Mouse (Mus musculus): ENCODE data around the gene Zc3hav1. TPM values are rescaled to one million over a fixed set of nuclear protein-coding genes. Genes with fewer than 3 reads are reported as not detected.

Zc3hav1 gene
- polyA plus RNA-seq, 1 experiment from 2014 or later: 6.3 TPM

DNA sequence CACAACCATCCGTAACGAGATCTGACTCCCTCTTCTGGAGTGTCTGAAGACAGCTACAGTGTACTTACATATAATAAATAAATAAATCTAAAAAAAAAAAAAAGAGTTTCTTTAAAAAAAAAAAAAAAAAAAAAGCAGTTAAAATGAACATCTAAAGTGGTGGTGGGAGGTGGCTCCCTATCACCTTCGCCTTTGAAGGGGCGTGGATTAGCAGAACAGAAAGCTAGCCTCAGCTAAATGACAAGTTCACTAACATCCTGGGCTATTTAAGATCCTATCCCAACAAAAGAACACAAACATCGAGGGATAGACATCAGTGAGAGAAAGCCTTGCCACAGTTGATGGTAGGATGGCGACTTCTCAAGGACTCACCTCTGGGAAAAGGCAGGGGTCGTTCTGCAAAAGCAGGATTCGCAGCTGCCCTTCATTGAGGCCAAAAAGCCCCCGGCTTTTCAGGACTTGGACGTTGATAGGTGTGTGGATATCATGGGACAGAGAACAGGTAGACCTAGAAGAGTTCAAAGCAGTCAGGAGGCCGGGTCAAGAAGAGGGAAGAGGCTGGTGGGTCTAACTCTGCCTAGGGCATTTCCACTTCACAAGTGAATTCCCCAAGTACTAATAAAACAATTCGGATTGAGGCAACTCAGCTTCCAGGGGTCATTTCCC is 56.7 kb downstream of the Zc3hav1 start:
- Histone ChIP-seq H3K9ac (replicated peaks; ENCODE audit: low read depth, low read length) (peak overlapping the region; percentile 95), H3K4me1 (ENCODE audit: control insufficient read depth, insufficient read depth, low read length) (0 out of 2 replicates have a peak, but pooled peaks cover 6% of the 10 kb centered on the region), H3K9me3 (ENCODE audit: control insufficient read depth, low read depth, low read length) (no peaks in the 10 kb centered on the region), H3K27me3 (ENCODE audit: control insufficient read depth, insufficient read depth, low read length) (no peaks in the 10 kb centered on the region), H3K4me2 (replicated peaks; ENCODE audit: low read depth, low read length) (peak overlapping the region; percentile 45), H3K36me3 (ENCODE audit: control insufficient read depth, insufficient read depth, low read length) (peaks cover 32% of the 10 kb centered on the region), H3K4me3 (ENCODE audit: low read depth, low read length) (peak overlapping the region; percentile 75), H3K27ac (ENCODE audit: low read length) (peak overlapping the region; percentile 97; the same call in 1 of the 2 replicates)
- 34% methylated on average over 12 of the region's 12 CpGs for WGBS
- ATAC-seq (ENCODE audit: insufficient number of reproducible peaks, insufficient read depth, low FRiP score, low read depth): no peak

DNA sequence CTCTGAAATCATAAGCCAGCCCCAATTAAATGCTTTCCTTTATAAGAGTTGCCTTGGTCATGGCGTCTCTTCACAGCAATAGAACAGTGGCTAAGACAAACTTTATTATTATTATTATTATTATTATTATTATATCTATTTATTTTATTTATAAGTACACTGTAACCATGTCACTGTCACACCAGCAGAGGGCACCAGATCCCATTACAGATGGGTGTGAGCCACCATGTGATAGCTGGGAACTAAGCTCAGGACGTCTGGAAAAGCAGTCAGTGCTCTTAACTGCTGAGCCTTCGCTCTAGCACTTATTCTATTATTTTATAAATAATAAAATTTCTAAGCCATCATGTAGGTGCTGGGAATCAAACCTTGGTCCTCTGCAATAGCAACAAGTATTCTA is 60.7 kb downstream of the Zc3hav1 start:
- Histone ChIP-seq H3K4me1 (ENCODE audit: control insufficient read depth, insufficient read depth, low read length) (0 out of 2 replicates have a peak, but pooled peaks cover 6% of the 10 kb centered on the region), H3K4me3 (ENCODE audit: low read depth, low read length) (no peak overlapping the region), H3K36me3 (ENCODE audit: control insufficient read depth, insufficient read depth, low read length) (peaks cover 63% of the 10 kb centered on the region), H3K9ac (replicated peaks; ENCODE audit: low read depth, low read length) (no peak overlapping the region), H3K4me2 (replicated peaks; ENCODE audit: low read depth, low read length) (no peak overlapping the region), H3K27me3 (ENCODE audit: control insufficient read depth, insufficient read depth, low read length) (no peaks in the 10 kb centered on the region), H3K27ac (ENCODE audit: low read length) (no peak overlapping the region), H3K9me3 (ENCODE audit: control insufficient read depth, low read depth, low read length) (no peaks in the 10 kb centered on the region)
- WGBS: 71% methylated on average over 3 of the region's 3 CpGs
- no peak for ATAC-seq (ENCODE audit: insufficient number of reproducible peaks, insufficient read depth, low FRiP score, low read depth)

GRCm38 (mm10) chr6:38292871-38293646 is 61.3 kb downstream of the Zc3hav1 start:
- WGBS: 64% methylated on average over 11 of the region's 11 CpGs
- Histone ChIP-seq H3K9ac (replicated peaks; ENCODE audit: low read depth, low read length) (no peak overlapping the region), H3K9me3 (ENCODE audit: control insufficient read depth, low read depth, low read length) (no peaks in the 10 kb centered on the region), H3K4me3 (ENCODE audit: low read depth, low read length) (no peak overlapping the region), H3K27ac (ENCODE audit: low read length) (no peak overlapping the region), H3K4me2 (replicated peaks; ENCODE audit: low read depth, low read length) (no peak overlapping the region), H3K27me3 (ENCODE audit: control insufficient read depth, insufficient read depth, low read length) (no peaks in the 10 kb centered on the region), H3K4me1 (ENCODE audit: control insufficient read depth, insufficient read depth, low read length) (0 out of 2 replicates have a peak, but pooled peaks cover 6% of the 10 kb centered on the region), H3K36me3 (ENCODE audit: control insufficient read depth, insufficient read depth, low read length) (peaks cover 67% of the 10 kb centered on the region)
- no peak for ATAC-seq (ENCODE audit: insufficient number of reproducible peaks, insufficient read depth, low FRiP score, low read depth)

GRCm38 (mm10) chr6:38284422-38284821 is 70.0 kb downstream of the Zc3hav1 start:
- ATAC-seq (ENCODE audit: insufficient number of reproducible peaks, insufficient read depth, low FRiP score, low read depth): no peak
- H3K4me2 ChIP-seq (replicated peaks; ENCODE audit: low read depth, low read length): no peak overlapping the region
- H3K9ac ChIP-seq (replicated peaks; ENCODE audit: low read depth, low read length): no peak overlapping the region
- no peak overlapping the region for H3K27ac ChIP-seq (ENCODE audit: low read length)
- no peaks in the 10 kb centered on the region for H3K27me3 ChIP-seq (ENCODE audit: control insufficient read depth, insufficient read depth, low read length)
- WGBS: 96% methylated on average over 19 of the region's 19 CpGs
- H3K36me3 ChIP-seq (ENCODE audit: control insufficient read depth, insufficient read depth, low read length): peaks cover 29% of the 10 kb centered on the region
- no peaks in the 10 kb centered on the region for H3K4me1 ChIP-seq (ENCODE audit: control insufficient read depth, insufficient read depth, low read length)
- H3K4me3 ChIP-seq (ENCODE audit: low read depth, low read length): no peak overlapping the region
- peaks cover 15% of the 10 kb centered on the region; the same call in 1 of the 2 replicates for H3K9me3 ChIP-seq (ENCODE audit: control insufficient read depth, low read depth, low read length)

GRCm38 (mm10) chr6:38264466-38264865 is 89.9 kb downstream of the Zc3hav1 start:
- Histone ChIP-seq H3K36me3 (ENCODE audit: control insufficient read depth, insufficient read depth, low read length) (no peaks in the 10 kb centered on the region), H3K4me3 (ENCODE audit: low read depth, low read length) (no peak overlapping the region), H3K27me3 (ENCODE audit: control insufficient read depth, insufficient read depth, low read length) (no peaks in the 10 kb centered on the region), H3K27ac (ENCODE audit: low read length) (no peak overlapping the region), H3K4me2 (replicated peaks; ENCODE audit: low read depth, low read length) (no peak overlapping the region), H3K9me3 (ENCODE audit: control insufficient read depth, low read depth, low read length) (no peaks in the 10 kb centered on the region), H3K9ac (replicated peaks; ENCODE audit: low read depth, low read length) (no peak overlapping the region), H3K4me1 (ENCODE audit: control insufficient read depth, insufficient read depth, low read length) (no peaks in the 10 kb centered on the region)
- ATAC-seq (ENCODE audit: insufficient number of reproducible peaks, insufficient read depth, low FRiP score, low read depth): no peak
- WGBS: 77% methylated on average over 7 of the region's 7 CpGs

- Histone ChIP-seq H3K27ac (ENCODE audit: low read length) (no peak overlapping the region), H3K36me3 (ENCODE audit: control insufficient read depth, insufficient read depth, low read length) (no peaks in the 10 kb centered on the region), H3K4me2 (replicated peaks; ENCODE audit: low read depth, low read length) (no peak overlapping the region), H3K9ac (replicated peaks; ENCODE audit: low read depth, low read length) (no peak overlapping the region), H3K9me3 (ENCODE audit: control insufficient read depth, low read depth, low read length) (no peaks in the 10 kb centered on the region), H3K4me1 (ENCODE audit: control insufficient read depth, insufficient read depth, low read length) (no peaks in the 10 kb centered on the region), H3K27me3 (ENCODE audit: control insufficient read depth, insufficient read depth, low read length) (no peaks in the 10 kb centered on the region), H3K4me3 (ENCODE audit: low read depth, low read length) (no peak overlapping the region)
- 69% methylated on average over 5 of the region's 5 CpGs for WGBS
- ATAC-seq (ENCODE audit: insufficient number of reproducible peaks, insufficient read depth, low FRiP score, low read depth): no peak
Observed at GRCm38 (mm10) chr6:38263393-38264159, 90.8 kb downstream of the Zc3hav1 start.

GRCm38 (mm10) chr6:38261877-38262276 is 92.5 kb downstream of the Zc3hav1 start:
- WGBS: 69% methylated on average over 4 of the region's 4 CpGs
- Histone ChIP-seq H3K27me3 (ENCODE audit: control insufficient read depth, insufficient read depth, low read length) (no peaks in the 10 kb centered on the region), H3K36me3 (ENCODE audit: control insufficient read depth, insufficient read depth, low read length) (no peaks in the 10 kb centered on the region), H3K9me3 (ENCODE audit: control insufficient read depth, low read depth, low read length) (no peaks in the 10 kb centered on the region), H3K4me2 (replicated peaks; ENCODE audit: low read depth, low read length) (no peak overlapping the region), H3K4me1 (ENCODE audit: control insufficient read depth, insufficient read depth, low read length) (no peaks in the 10 kb centered on the region), H3K4me3 (ENCODE audit: low read depth, low read length) (no peak overlapping the region), H3K27ac (ENCODE audit: low read length) (no peak overlapping the region), H3K9ac (replicated peaks; ENCODE audit: low read depth, low read length) (no peak overlapping the region)
- ATAC-seq (ENCODE audit: insufficient number of reproducible peaks, insufficient read depth, low FRiP score, low read depth): no peak

GRCm38 (mm10) chr6:38257506-38257905 is 96.9 kb downstream of the Zc3hav1 start:
- H3K36me3 ChIP-seq (ENCODE audit: control insufficient read depth, insufficient read depth, low read length): no peaks in the 10 kb centered on the region
- H3K27me3 ChIP-seq (ENCODE audit: control insufficient read depth, insufficient read depth, low read length): no peaks in the 10 kb centered on the region
- ATAC-seq (ENCODE audit: insufficient number of reproducible peaks, insufficient read depth, low FRiP score, low read depth): no peak

More at GRCm38 (mm10) chr6:38257506-38257905, 96.9 kb downstream of the Zc3hav1 start:
- Histone ChIP-seq H3K4me2 (replicated peaks; ENCODE audit: low read depth, low read length) (no peak overlapping the region), H3K9me3 (ENCODE audit: control insufficient read depth, low read depth, low read length) (no peaks in the 10 kb centered on the region), H3K4me3 (ENCODE audit: low read depth, low read length) (no peak overlapping the region), H3K9ac (replicated peaks; ENCODE audit: low read depth, low read length) (no peak overlapping the region), H3K27ac (ENCODE audit: low read length) (no peak overlapping the region), H3K4me1 (ENCODE audit: control insufficient read depth, insufficient read depth, low read length) (peaks cover 9% of the 10 kb centered on the region)
- 92% methylated on average over 8 of the region's 8 CpGs for WGBS
